Mouse (Mus musculus) cerebellum, postnatal 10 days (tissue): ENCODE results near the gene Cc2d1b.

Source experiments
- DNase-seq, 2 experiments: peaks; one replicate each; pipeline ENCODE4 v3.0.0; 2021; ENCODE audit warnings: mixed read lengths in 2 of 2

The Cc2d1b gene

DNA sequence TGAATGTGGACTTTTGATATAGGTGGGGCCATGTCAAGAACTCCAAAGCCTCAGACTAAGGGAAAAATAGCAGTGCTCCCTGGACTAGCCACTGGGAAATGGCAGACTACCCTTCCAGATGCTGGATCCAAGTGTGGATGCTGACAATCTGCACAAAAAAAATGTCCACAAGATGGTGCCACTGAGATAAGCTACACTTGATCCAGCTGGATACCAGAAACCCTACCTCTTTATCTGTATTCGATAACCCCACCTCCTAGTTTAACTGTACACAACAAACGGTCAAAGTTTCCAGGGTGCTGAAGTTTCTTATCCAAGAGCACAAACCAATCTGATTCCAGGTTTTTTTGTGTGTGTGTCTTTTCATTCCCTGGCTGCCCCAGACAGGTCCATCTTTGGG lies 44.7 kb downstream of the Cc2d1b start:
- peak; percentile 29 to 44 for DNase-seq
